ENCODE assay signal across 28 mouse cellular contexts in genomic region chr17:11752686-11753085, GRCm38 (mm10).
DNase-seq lines count a peak whose midpoint lies in the region; ATAC-seq and TF ChIP-seq lines count a peak whose summit lies in the region.
"Had no signal": no experiment of that assay in that cellular context is flagged by ENCODE, and none has a peak within 500 bp of the region (broad histone marks: within the 10 kb centered on the region; RNA-seq: fewer than 3 reads in every experiment).

No protein-coding gene starts in this region.

- no peaks in the 10 kb centered on the region for H3K9me3 ChIP-seq in kidney, embryonic 16.5 days (ENCODE audit: low read length)
- H3K9me3 ChIP-seq: embryonic facial prominence, embryonic 10.5 days; embryonic facial prominence, embryonic 15.5 days; forebrain, embryonic 13.5 days; hindbrain, embryonic 10.5 days; hindbrain, embryonic 15.5 days; liver, embryonic 12.5 days; midbrain, embryonic 10.5 days; midbrain, embryonic 15.5 days; neural tube, embryonic 15.5 days had no signal

- ATAC-seq in kidney, embryonic 16.5 days (ENCODE audit: low FRiP score, low TSS enrichment), result no peak
- ATAC-seq: forebrain, embryonic 13.5 days; inflammation-experienced regulatory T-cells, adult 6 months; liver, embryonic 12.5 days; lung, postnatal 0 days; midbrain, embryonic 15.5 days; Patski had no signal

- TF ChIP-seq CTCF in kidney, adult 2 months (conservative IDR thresholded peaks at IDR 0.05; ENCODE audit: insufficient read depth, insufficient read length, low read depth, low read length), result no peak

- no peak overlapping the region for H3K4me2 ChIP-seq in kidney, embryonic 16.5 days (replicated peaks; ENCODE audit: low read depth, low read length)
- H3K4me2 ChIP-seq: embryonic facial prominence, embryonic 15.5 days; forebrain, embryonic 13.5 days; hindbrain, embryonic 15.5 days; liver, embryonic 12.5 days; midbrain, embryonic 15.5 days; neural tube, embryonic 15.5 days had no signal

- H3K27ac ChIP-seq in kidney, adult 2 months (ENCODE audit: insufficient read depth, low read depth, low read length), result peak overlapping the region; percentile 78
- no peak overlapping the region for H3K27ac ChIP-seq in kidney, embryonic 16.5 days (ENCODE audit: low read length)
- H3K27ac ChIP-seq: embryonic facial prominence, embryonic 10.5 days; embryonic facial prominence, embryonic 15.5 days; forebrain, embryonic 13.5 days; hindbrain, embryonic 10.5 days; hindbrain, embryonic 15.5 days; liver, embryonic 12.5 days; midbrain, embryonic 10.5 days; midbrain, embryonic 15.5 days; neural tube, embryonic 15.5 days had no signal

- H3K4me3 ChIP-seq in kidney, adult 2 months (ENCODE audit: insufficient read depth, low read depth, low read length), result no peak overlapping the region
- no peak overlapping the region for H3K4me3 ChIP-seq in kidney, embryonic 16.5 days (ENCODE audit: low read length)
- H3K4me3 ChIP-seq: embryonic facial prominence, embryonic 10.5 days; embryonic facial prominence, embryonic 15.5 days; forebrain, embryonic 13.5 days; hindbrain, embryonic 10.5 days; hindbrain, embryonic 15.5 days; liver, embryonic 12.5 days; midbrain, embryonic 10.5 days; midbrain, embryonic 15.5 days; neural tube, embryonic 15.5 days had no signal

- WGBS in kidney, adult 2 months, result 29% methylated on average over 2 of the region's 2 CpGs
- WGBS in kidney, embryonic 16.5 days, result 57% methylated on average over 2 of the region's 2 CpGs

- no peak overlapping the region for H3K9ac ChIP-seq in kidney, embryonic 16.5 days (replicated peaks; ENCODE audit: low read length)
- H3K9ac ChIP-seq: embryonic facial prominence, embryonic 15.5 days; forebrain, embryonic 13.5 days; hindbrain, embryonic 15.5 days; liver, embryonic 12.5 days; midbrain, embryonic 15.5 days; neural tube, embryonic 15.5 days had no signal

- peak; percentile 41 for DNase-seq in adrenal gland, adult 2 months
- no peak for DNase-seq in adrenal gland, adult 18-20 months (ENCODE audit: low spot score in 2 of 2)
- DNase-seq in kidney, adult 2 months, result peak; percentile 86
- peak; percentile 65 to 79 for DNase-seq in kidney, adult 8-10 months
- peak; percentile 76 to 80 for DNase-seq in kidney, postnatal 36 days
- DNase-seq in lung, postnatal 4 days, result no peak
- DNase-seq: cerebellum, adult 8-10 months; cerebellum, postnatal 25 days; gastrocnemius, postnatal 10 days; heart, postnatal 14 days; layer of hippocampus, postnatal 36 days; lung, adult 18-20 months; retina, postnatal 1 day; right cerebral cortex, postnatal 14 days; thymus, postnatal 4 days had no signal

- H3K36me3 ChIP-seq in kidney, adult 2 months (ENCODE audit: control insufficient read depth, insufficient read depth, low read length), result no peaks in the 10 kb centered on the region
- H3K36me3 ChIP-seq in kidney, embryonic 16.5 days (ENCODE audit: insufficient read depth, low read length), result no peaks in the 10 kb centered on the region
- H3K36me3 ChIP-seq: embryonic facial prominence, embryonic 10.5 days; embryonic facial prominence, embryonic 15.5 days; hindbrain, embryonic 10.5 days; hindbrain, embryonic 15.5 days; liver, embryonic 12.5 days; midbrain, embryonic 10.5 days; midbrain, embryonic 15.5 days; neural tube, embryonic 15.5 days had no signal

- H3K4me1 ChIP-seq in kidney, adult 2 months (ENCODE audit: control insufficient read depth, insufficient read depth, low read length), result peaks cover 14% of the 10 kb centered on the region; the same call in 1 of the 2 replicates
- H3K4me1 ChIP-seq in kidney, embryonic 16.5 days (ENCODE audit: insufficient read depth, low read length), result no peaks in the 10 kb centered on the region
- H3K4me1 ChIP-seq: embryonic facial prominence, embryonic 10.5 days; embryonic facial prominence, embryonic 15.5 days; forebrain, embryonic 13.5 days; hindbrain, embryonic 15.5 days; liver, embryonic 12.5 days; midbrain, embryonic 15.5 days; neural tube, embryonic 15.5 days had no signal

- no peak for TF ChIP-seq POLR2A in kidney, adult 2 months (IDR thresholded peaks at IDR 0.05; ENCODE audit: low read depth, low read length)

- no peaks in the 10 kb centered on the region for H3K27me3 ChIP-seq in kidney, adult 2 months (replicated peaks; ENCODE audit: control insufficient read depth, insufficient read depth, low read length)
- H3K27me3 ChIP-seq in kidney, embryonic 16.5 days (ENCODE audit: insufficient read depth, low read length), result no peaks in the 10 kb centered on the region
- H3K27me3 ChIP-seq: embryonic facial prominence, embryonic 15.5 days; forebrain, embryonic 13.5 days; hindbrain, embryonic 15.5 days; liver, embryonic 12.5 days; midbrain, embryonic 15.5 days; neural tube, embryonic 15.5 days had no signal

Comparison
In these comparisons a context has a peak if more than half of its experiments do, and no peak if none do; other contexts are left out.
1. DNase-seq: peak in adrenal gland, adult 2 months (single experiment), kidney, adult 2 months (single experiment), kidney, adult 8-10 months (2 of 2) and kidney, postnatal 36 days (2 of 2); none in adrenal gland, adult 18-20 months (0 of 2) and lung, postnatal 4 days (0 of 2).